Mouse (Mus musculus): ENCODE results near the gene Cyp39a1. TPM values are rescaled to one million over a fixed set of nuclear protein-coding genes. Genes with fewer than 3 reads are reported as not detected.

Gene Cyp39a1
- total and polyA plus RNA-seq, 2 experiments from 2014 or later = 8.3 to 39.5 TPM

GRCm38 (mm10) chr17:43644375-43644774 lies 22.9 kb upstream of the Cyp39a1 start:
- TF ChIP-seq EP300 (IDR thresholded peaks at IDR 0.05; ENCODE audit: low read depth) (no peak), CTCF (IDR thresholded peaks at IDR 0.05; ENCODE audit: low read depth) (no peak)
- Histone ChIP-seq H3K4me2 (ENCODE audit: low read depth, low read length) (peak overlapping the region; percentile 30; the same call in 1 of the 2 replicates), H3K9ac (replicated peaks; ENCODE audit: low read depth, low read length) (no peak overlapping the region), H3K36me3 (replicated peaks; ENCODE audit: control insufficient read depth, insufficient read depth, low read length) (peaks cover 17% of the 10 kb centered on the region; the same call in 1 of the 2 replicates), H3K9me3 (replicated peaks; ENCODE audit: control insufficient read depth, low read length) (no peaks in the 10 kb centered on the region), H3K27ac (ENCODE audit: low read depth) (no peak overlapping the region), H3K27me3 (ENCODE audit: control insufficient read depth, insufficient read depth, low read length) (no peaks in the 10 kb centered on the region), H3K4me3 (ENCODE audit: low read depth, low read length) (no peak overlapping the region), H3K4me1 (ENCODE audit: control insufficient read depth, insufficient read depth) (peaks cover 12% of the 10 kb centered on the region)
- peak; percentile 81 for ATAC-seq (ENCODE audit: insufficient read depth, low read depth)
- DNase-seq (ENCODE audit: low spot score) = peak; percentile 62
- whole genome bisulfite sequencing = 6% methylated on average over 7 of the region's 7 CpGs

- Histone ChIP-seq H3K27me3 (ENCODE audit: control insufficient read depth, insufficient read depth, low read length) (no peaks in the 10 kb centered on the region), H3K9ac (replicated peaks; ENCODE audit: low read depth, low read length) (no peak overlapping the region), H3K27ac (ENCODE audit: low read depth) (no peak overlapping the region), H3K36me3 (replicated peaks; ENCODE audit: control insufficient read depth, insufficient read depth, low read length) (peaks cover 17% of the 10 kb centered on the region; the same call in 1 of the 2 replicates), H3K4me3 (ENCODE audit: low read depth, low read length) (no peak overlapping the region), H3K9me3 (replicated peaks; ENCODE audit: control insufficient read depth, low read length) (no peaks in the 10 kb centered on the region), H3K4me1 (ENCODE audit: control insufficient read depth, insufficient read depth) (peaks cover 12% of the 10 kb centered on the region), H3K4me2 (ENCODE audit: low read depth, low read length) (no peak overlapping the region)
- no peak for TF ChIP-seq CTCF (IDR thresholded peaks at IDR 0.05; ENCODE audit: low read depth)
- TF ChIP-seq EP300 (IDR thresholded peaks at IDR 0.05; ENCODE audit: low read depth) = no peak
- no peak for ATAC-seq (ENCODE audit: insufficient read depth, low read depth)
- WGBS = 71% methylated on average over 3 of the region's 3 CpGs
- no peak for DNase-seq (ENCODE audit: low spot score)
Observed at GRCm38 (mm10) chr17:43645136-43645535, 22.1 kb upstream of the Cyp39a1 start.

- ATAC-seq (ENCODE audit: insufficient read depth, low read depth) = no peak
- Histone ChIP-seq H3K4me3 (ENCODE audit: low read depth, low read length) (no peak overlapping the region), H3K36me3 (replicated peaks; ENCODE audit: control insufficient read depth, insufficient read depth, low read length) (peaks cover 22% of the 10 kb centered on the region), H3K27me3 (ENCODE audit: control insufficient read depth, insufficient read depth, low read length) (no peaks in the 10 kb centered on the region), H3K9ac (replicated peaks; ENCODE audit: low read depth, low read length) (no peak overlapping the region), H3K4me1 (ENCODE audit: control insufficient read depth, insufficient read depth) (peaks cover 12% of the 10 kb centered on the region), H3K4me2 (ENCODE audit: low read depth, low read length) (no peak overlapping the region), H3K9me3 (replicated peaks; ENCODE audit: control insufficient read depth, low read length) (no peaks in the 10 kb centered on the region), H3K27ac (ENCODE audit: low read depth) (no peak overlapping the region)
- 45% methylated on average over 5 of the region's 5 CpGs for WGBS
- TF ChIP-seq EP300 (IDR thresholded peaks at IDR 0.05; ENCODE audit: low read depth) (no peak), CTCF (IDR thresholded peaks at IDR 0.05; ENCODE audit: low read depth) (no peak)
- DNase-seq (ENCODE audit: low spot score) = no peak
Observed at GRCm38 (mm10) chr17:43646925-43647324, 20.3 kb upstream of the Cyp39a1 start.

DNA sequence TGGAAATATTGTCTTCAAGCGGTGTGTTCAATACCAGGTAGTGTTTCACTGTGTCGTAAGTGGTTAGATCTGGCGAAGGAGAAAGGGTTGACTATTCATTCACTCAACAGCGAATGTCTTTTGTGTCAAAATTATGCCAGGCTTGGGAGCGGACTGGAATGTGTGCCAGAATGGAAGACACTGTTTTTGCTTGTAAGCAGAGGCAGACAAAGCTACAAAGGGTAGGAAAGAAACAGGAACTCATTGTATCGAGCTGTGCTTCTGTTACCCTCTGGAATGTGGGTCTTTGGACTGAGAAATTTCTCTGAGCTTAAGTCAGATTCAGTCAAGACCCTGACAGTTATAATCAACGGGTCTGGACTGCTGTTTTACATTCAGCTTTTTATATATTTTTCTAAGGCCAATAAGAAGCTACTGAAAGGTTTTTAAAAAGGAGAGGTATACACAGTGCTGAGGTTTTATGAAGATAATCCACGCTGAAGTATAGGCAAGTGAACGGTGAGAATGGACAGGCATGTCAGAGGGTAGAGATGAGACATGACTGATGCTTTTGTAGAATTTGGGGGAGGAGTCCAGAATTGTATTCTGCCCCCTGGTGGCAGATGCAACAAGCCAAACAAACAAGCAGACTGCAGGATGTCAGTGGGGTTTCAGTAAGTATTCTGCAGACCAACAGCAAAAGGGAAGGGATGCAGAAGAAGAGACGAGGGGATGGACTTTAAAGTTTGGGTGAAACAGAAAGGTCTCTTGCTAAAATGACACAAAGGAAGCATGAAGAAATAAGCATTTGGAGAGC lies 17.4 kb upstream of the Cyp39a1 start:
- WGBS = 80% methylated on average over 10 of the region's 10 CpGs
- H3K4me1 ChIP-seq (ENCODE audit: control insufficient read depth, insufficient read depth) = peaks cover 3% of the 10 kb centered on the region; the same call in 1 of the 2 replicates
- no peaks in the 10 kb centered on the region for H3K9me3 ChIP-seq (replicated peaks; ENCODE audit: control insufficient read depth, low read length)
- no peak overlapping the region for H3K4me3 ChIP-seq (ENCODE audit: low read depth, low read length)
- TF ChIP-seq EP300 (IDR thresholded peaks at IDR 0.05; ENCODE audit: low read depth) = no peak
- TF ChIP-seq CTCF (IDR thresholded peaks at IDR 0.05; ENCODE audit: low read depth) = peak; percentile 48
- DNase-seq (ENCODE audit: low spot score) (no peak), ATAC-seq (ENCODE audit: insufficient read depth, low read depth) (no peak)
- peaks cover 28% of the 10 kb centered on the region for H3K36me3 ChIP-seq (replicated peaks; ENCODE audit: control insufficient read depth, insufficient read depth, low read length)
- no peaks in the 10 kb centered on the region for H3K27me3 ChIP-seq (ENCODE audit: control insufficient read depth, insufficient read depth, low read length)
- no peak overlapping the region for H3K27ac ChIP-seq (ENCODE audit: low read depth)
- no peak overlapping the region for H3K4me2 ChIP-seq (ENCODE audit: low read depth, low read length)
- H3K9ac ChIP-seq (replicated peaks; ENCODE audit: low read depth, low read length) = no peak overlapping the region

DNA sequence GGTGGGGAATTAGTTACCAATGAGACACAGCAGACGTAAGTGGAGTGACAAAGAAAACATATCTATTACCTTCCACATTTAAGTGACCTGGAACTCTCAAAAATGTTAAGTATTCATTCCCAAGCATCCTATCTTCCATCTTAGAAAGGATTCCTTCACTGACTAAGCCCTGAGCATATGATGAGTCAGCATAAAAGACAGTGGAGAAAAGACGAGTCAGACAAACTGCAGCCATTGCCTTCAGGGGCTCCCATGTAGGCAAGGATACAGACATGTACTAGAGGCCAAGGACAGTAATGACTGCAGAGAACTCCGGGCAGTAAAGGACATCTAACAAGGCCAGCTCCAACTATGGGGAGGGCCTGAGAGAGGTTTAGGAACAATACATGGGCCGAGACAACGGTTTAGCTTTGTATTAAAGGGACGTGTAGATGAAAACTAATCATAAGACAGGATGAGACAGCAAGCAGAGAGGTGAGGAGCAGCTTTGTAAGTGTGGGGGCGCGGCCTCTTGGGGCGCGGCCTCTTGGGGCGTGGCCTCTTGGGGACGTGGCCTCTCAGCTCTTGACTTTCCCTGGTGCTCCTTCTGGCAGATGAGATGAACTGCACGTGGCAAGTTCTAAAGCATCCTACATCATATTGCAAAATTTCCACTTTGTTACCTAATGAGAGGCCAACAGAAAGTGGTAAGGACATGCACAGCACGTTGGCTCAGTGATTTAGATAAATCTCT lies 15.7 kb upstream of the Cyp39a1 start:
- no peaks in the 10 kb centered on the region for H3K9me3 ChIP-seq (replicated peaks; ENCODE audit: control insufficient read depth, low read length)
- no peak for ATAC-seq (ENCODE audit: insufficient read depth, low read depth)
- H3K36me3 ChIP-seq (replicated peaks; ENCODE audit: control insufficient read depth, insufficient read depth, low read length) = peaks cover 25% of the 10 kb centered on the region
- no peak overlapping the region for H3K4me2 ChIP-seq (ENCODE audit: low read depth, low read length)
- no peaks in the 10 kb centered on the region for H3K27me3 ChIP-seq (ENCODE audit: control insufficient read depth, insufficient read depth, low read length)
- no peak overlapping the region for H3K4me3 ChIP-seq (ENCODE audit: low read depth, low read length)
- H3K9ac ChIP-seq (replicated peaks; ENCODE audit: low read depth, low read length) = no peak overlapping the region
- H3K27ac ChIP-seq (ENCODE audit: low read depth) = no peak overlapping the region
- WGBS = 69% methylated on average over 14 of the region's 14 CpGs
- no peak for DNase-seq (ENCODE audit: low spot score)
- H3K4me1 ChIP-seq (ENCODE audit: control insufficient read depth, insufficient read depth) = no peaks in the 10 kb centered on the region
- no peak for TF ChIP-seq CTCF (IDR thresholded peaks at IDR 0.05; ENCODE audit: low read depth)
- TF ChIP-seq EP300 (IDR thresholded peaks at IDR 0.05; ENCODE audit: low read depth) = no peak
